Mouse (Mus musculus) erythroblast, embryonic 14.5 days (primary cell): Measurements from ENCODE around the gene Lztr1.

Experiments
- GATA1 ChIP-seq: IDR thresholded peaks from 2 replicates; pipeline ENCODE4 v1.6.1; 2012; ENCODE audit warnings: low read length, inconsistent platforms, mixed read lengths
- TAL1 ChIP-seq: IDR thresholded peaks from 3 replicates; pipeline ENCODE4 v1.6.1; 2012; ENCODE audit warnings: low read length, inconsistent platforms, mixed read lengths

DNA sequence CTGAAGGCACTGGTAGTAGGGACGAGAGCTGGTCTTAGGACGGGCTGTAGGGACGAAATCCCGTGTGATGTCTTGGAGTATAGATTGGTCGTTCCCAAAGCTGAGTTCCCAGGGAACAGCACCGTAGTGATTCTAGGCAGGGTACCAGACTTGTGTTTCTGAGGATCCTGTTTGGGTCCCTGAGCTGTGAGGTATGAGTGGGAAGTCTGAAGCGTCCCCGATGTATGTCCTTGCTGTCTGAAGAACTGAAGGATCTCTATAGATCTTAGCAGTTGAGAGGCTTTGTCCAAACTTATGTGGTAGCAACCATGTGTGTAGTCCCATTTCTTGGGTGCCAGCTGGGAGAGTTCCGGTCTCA is 731 bp downstream of the Lztr1 start:
- TF ChIP-seq TAL1 (no peak), GATA1 (no peak)
